Mouse (Mus musculus): ENCODE measurements around the gene Arnt2.

DNA sequence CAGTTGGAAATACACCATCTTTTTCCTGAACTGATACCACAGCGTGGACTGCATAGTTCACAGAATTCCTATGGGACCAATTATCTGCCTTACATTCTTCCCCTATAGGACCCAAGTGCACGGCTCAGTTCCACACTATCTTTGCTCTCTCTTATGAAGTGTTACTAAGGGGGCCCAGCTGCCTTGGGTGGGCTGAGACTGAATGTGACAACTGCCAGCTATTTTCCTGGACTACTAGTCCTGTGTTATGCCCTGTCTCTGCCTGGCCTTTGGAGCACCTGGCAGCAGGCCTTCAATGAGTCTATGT is 73.4 kb downstream of the Arnt2 start:
- TF ChIP-seq POLR2A (IDR thresholded peaks at IDR 0.05; ENCODE audit: insufficient read depth, low read depth, low read length), result no peak
- TF ChIP-seq CTCF (IDR thresholded peaks at IDR 0.05; ENCODE audit: insufficient read depth, low read depth, low read length), result no peak

Data from olfactory bulb, adult 2 months (tissue).